Mouse (Mus musculus) heart, adult 2 months (tissue): Measurements from ENCODE around the gene Klhl32. TPM values are rescaled to one million over a fixed set of nuclear protein-coding genes. Genes with fewer than 3 reads are reported as not detected.

Source experiments
- DNase-seq, 2 experiments: peaks; one replicate each; pipeline ENCODE4 v3.0.0; 2021
- H3K27ac ChIP-seq: fragments of 200-600 bp; 2 replicates; pipeline ENCODE4 v1.8.1; 2022
- H3K27me3 ChIP-seq: fragments of 200-500 bp; 2 replicates; pipeline ENCODE4 v1.6.1; 2012; ENCODE audit warnings: mild to moderate bottlenecking, low read length, inconsistent platforms, mixed read lengths; ENCODE audit not compliant: control insufficient read depth, insufficient read depth
- H3K36me3 ChIP-seq: fragments of 200-500 bp; 2 replicates; pipeline ENCODE4 v1.6.1; 2012; ENCODE audit warnings: low read length, inconsistent platforms; ENCODE audit not compliant: control insufficient read depth, insufficient read depth
- H3K4me1 ChIP-seq: fragments of 200-500 bp; 2 replicates; pipeline ENCODE4 v1.6.1; 2011; ENCODE audit warnings: low read length; ENCODE audit not compliant: control insufficient read depth, insufficient read depth
- H3K4me3 ChIP-seq: fragments of 200-600 bp; 2 replicates; pipeline ENCODE4 v1.8.1; 2022
- H3K79me2 ChIP-seq: fragments of 200-500 bp; replicated peaks from 2 replicates; pipeline ENCODE4 v1.6.1; 2012; ENCODE audit warnings: mild to moderate bottlenecking, inconsistent platforms, low read length, moderate library complexity, mixed read lengths; ENCODE audit not compliant: control insufficient read depth, insufficient read depth
- H3K9ac ChIP-seq: fragments of 200-500 bp; 2 replicates; pipeline ENCODE4 v1.6.1; 2012; ENCODE audit warnings: low read depth, mild to moderate bottlenecking, control low read depth, inconsistent platforms, low read length, mixed read lengths
- CTCF ChIP-seq: fragments of 200-600 bp; IDR thresholded peaks from 2 replicates; pipeline ENCODE4 v1.8.1; 2022; ENCODE audit warnings: antibody characterized with exemption, mild to moderate bottlenecking, moderate library complexity
- EP300 ChIP-seq: fragments of 200-500 bp; IDR thresholded peaks from 2 replicates; pipeline ENCODE4 v1.6.1; 2011; ENCODE audit warnings: low read depth, low read length, control low read depth; ENCODE audit not compliant: insufficient read depth
- POLR2A ChIP-seq: fragments of 200-500 bp; IDR thresholded peaks from 2 replicates; pipeline ENCODE4 v1.6.1; 2011; ENCODE audit warnings: mild to moderate bottlenecking, low read depth, low read length, control low read depth; ENCODE audit not compliant: insufficient read depth
- WGBS: fragments of 180-500 bp; shearing (Covaris S2); methylation state at CpG from one replicate; pipeline ENCODE4 v1.1.7; 2018; 5-methylcytosine and 5-hydroxymethylcytosine counted together
- intact Hi-C: fragments of 180-260 bp; cut with DNase I; formaldehyde crosslinking; loops from one replicate; pipeline ENCODE4 v1.15.1; 2025
- polyA plus RNA-seq: library from polyadenylated mRNA; depleted of rRNA; stranded (reverse); fragments of >200 nt; gene quantifications from 2 replicates; pipeline ENCODE4 v1.2.3, GENCODE M21; 2012
- total RNA-seq, 2 experiments: library from RNA; stranded (reverse); gene quantifications; 2 replicates each; pipeline ENCODE4 v1.2.3; 2021

Klhl32 gene
- total and polyA plus RNA-seq, 3 experiments: 0.91 to 2.1 (median 1.5) TPM

DNA sequence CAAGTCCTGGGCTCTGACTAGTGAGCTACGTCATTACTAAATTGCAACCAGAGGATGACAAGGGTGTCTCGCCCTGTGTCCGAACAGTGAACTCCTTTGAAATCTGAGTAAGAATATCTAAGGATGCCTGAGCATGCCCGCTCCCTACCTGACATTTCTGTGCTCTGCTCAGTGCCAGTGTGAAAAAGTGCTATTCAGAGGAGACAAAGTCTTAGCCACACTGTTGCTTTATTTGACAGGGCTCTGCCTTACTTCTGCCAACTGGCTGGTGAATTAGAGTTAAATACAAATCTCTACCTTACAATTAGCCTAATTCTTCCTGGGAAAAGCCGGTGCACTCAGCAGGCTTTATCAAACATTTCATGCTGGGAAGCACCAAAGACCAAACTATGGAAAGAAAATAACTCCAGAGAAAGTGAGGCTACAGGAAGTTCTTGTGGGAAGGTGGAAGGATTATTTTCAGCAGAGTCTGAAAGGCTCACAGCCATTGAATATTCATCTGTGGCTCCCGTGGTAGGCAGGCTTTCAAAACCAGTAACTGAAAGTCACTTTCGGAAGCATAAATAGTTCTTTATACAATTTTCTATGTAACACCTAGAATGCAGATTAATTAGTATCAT is 57.1 kb downstream of the Klhl32 start:
- no peak for DNase-seq
- no peaks in the 10 kb centered on the region for H3K79me2 ChIP-seq
- H3K4me3 ChIP-seq: no peak overlapping the region
- H3K27me3 ChIP-seq: no peaks in the 10 kb centered on the region
- no peaks in the 10 kb centered on the region for H3K36me3 ChIP-seq
- no peak overlapping the region for H3K27ac ChIP-seq
- TF ChIP-seq POLR2A: no peak
- no peak for TF ChIP-seq CTCF
- no peak for TF ChIP-seq EP300
- no peak overlapping the region for H3K9ac ChIP-seq
- no peaks in the 10 kb centered on the region for H3K4me1 ChIP-seq
- intact Hi-C loops: no loop called here
- 64% methylated on average over 7 of the region's 7 CpGs for WGBS

DNA sequence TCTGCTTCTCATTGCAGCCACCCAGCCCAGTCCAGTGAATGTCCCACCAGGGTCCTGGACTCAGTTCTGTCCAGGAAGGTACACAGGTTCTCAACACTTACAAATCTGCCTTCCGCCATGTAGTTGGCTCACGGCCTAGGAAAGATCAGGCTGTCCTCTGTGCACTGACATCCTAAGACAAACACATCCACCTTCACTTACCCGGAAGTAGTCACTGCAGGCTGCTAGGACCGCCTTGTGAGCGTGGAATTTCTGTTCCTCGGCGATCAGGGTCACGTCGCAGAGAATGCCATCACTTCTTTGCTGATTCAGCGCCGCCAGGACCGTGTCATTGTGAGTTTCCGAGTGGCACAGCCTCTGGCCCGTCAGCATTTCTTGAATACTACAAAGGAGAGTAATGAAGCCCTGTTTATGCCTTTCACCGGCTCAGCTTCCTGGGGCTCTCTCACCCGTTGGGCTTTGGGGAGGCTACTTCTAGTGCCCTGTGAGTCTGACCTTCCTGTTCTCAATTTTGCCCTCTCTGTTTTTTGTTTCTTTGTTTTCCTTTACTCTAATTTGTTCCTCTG is 58.4 kb downstream of the Klhl32 start:
- WGBS: 32% methylated on average over 16 of the region's 16 CpGs
- Histone ChIP-seq H3K27ac (no peak overlapping the region), H3K9ac (no peak overlapping the region), H3K4me3 (no peak overlapping the region), H3K4me1 (no peaks in the 10 kb centered on the region), H3K27me3 (no peaks in the 10 kb centered on the region), H3K79me2 (no peaks in the 10 kb centered on the region), H3K36me3 (no peaks in the 10 kb centered on the region)
- intact Hi-C loops: no loop called here
- TF ChIP-seq EP300: no peak
- no peak for TF ChIP-seq POLR2A
- TF ChIP-seq CTCF: no peak
- no peak for DNase-seq

DNA sequence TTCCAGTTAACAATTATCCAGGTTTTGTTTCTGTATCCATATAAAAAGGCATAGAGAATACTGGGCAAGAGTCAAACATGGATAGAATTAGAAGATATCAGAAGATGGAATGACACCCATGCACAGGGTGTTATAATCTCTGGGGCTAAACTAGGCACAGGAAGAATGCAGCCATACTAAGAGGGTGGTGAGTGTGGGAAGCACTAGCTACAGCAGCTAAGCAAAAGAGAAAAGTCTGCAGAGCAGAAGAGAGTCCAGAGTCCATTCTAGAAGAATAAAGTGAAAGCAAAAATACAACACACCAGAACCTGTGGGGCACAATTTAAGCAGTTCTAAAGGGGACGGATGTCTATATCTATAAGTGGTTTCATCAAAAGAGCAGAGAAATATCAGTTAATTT is 61.6 kb downstream of the Klhl32 start:
- intact Hi-C loops: no loop called here
- WGBS: 52% methylated on average over 1 of the region's 1 CpGs

DNA sequence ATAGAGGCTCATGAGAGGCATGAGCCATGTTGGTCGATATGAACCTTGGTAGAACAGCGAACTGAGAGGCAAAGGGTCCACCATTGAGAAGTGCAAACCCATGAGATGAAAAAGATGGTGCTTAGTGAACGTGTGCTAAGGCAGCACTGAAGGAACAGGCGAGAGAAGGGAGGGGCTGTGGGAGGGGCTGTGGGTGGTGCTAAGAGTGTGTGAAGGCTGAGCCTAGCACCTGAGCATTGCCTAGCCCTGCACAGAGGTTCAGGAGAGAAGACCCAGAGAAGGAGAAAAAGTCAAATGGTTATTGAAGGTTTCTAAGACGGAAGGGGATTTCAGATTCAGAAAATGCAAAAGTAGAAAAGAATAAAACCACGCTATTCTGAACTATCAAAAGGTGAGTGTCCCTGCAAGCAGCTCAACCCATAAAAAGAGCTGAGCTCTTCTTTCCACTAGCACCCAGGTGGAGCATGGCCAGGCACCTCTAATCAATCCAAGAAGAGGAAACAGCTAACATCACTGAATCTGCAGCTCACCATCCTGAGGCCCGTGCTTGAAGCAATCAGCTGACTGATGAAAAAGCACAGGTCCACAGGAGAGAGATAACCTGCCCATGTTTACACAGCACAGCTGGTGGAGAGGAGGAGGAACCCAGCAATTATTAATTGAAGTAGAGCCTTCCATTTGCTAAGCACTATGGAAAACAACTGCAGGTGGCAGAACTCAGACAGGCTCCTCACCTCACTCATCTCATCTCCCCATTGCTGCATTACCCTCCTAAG is 65.0 kb downstream of the Klhl32 start:
- no peak for DNase-seq
- Histone ChIP-seq H3K9ac (no peak overlapping the region), H3K79me2 (no peaks in the 10 kb centered on the region), H3K36me3 (no peaks in the 10 kb centered on the region), H3K4me3 (no peak overlapping the region), H3K27ac (no peak overlapping the region), H3K4me1 (no peaks in the 10 kb centered on the region), H3K27me3 (no peaks in the 10 kb centered on the region)
- 55% methylated on average over 7 of the region's 7 CpGs for WGBS
- intact Hi-C loops: no loop called here
- no peak for TF ChIP-seq EP300
- TF ChIP-seq CTCF: no peak
- TF ChIP-seq POLR2A: no peak

More for the DNA sequence above, 61.6 kb downstream of the Klhl32 start:
- Histone ChIP-seq H3K9ac (no peak overlapping the region), H3K4me3 (no peak overlapping the region), H3K27ac (no peak overlapping the region), H3K4me1 (no peaks in the 10 kb centered on the region), H3K36me3 (no peaks in the 10 kb centered on the region), H3K79me2 (no peaks in the 10 kb centered on the region), H3K27me3 (no peaks in the 10 kb centered on the region)
- TF ChIP-seq CTCF (no peak), EP300 (no peak), POLR2A (no peak)
- no peak for DNase-seq

DNA sequence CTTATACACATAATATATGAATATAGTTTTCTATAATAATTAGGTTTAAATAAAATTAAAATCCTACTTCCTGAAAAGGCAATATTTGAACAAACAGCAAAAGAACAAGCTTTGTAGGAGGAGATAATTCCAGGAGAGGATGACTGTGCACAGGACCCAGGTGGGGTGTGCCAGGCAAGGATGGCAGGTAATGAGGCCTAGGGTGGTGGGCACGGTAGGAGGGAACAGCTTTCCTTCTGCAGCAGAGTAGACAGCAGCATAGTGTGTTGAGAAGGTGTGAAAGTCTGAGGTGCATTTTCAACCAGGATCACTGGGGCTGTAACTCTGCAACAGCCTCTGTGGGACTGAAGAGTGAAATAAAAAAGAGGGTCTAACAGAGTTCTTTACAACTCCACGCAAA is 85.0 kb downstream of the Klhl32 start:
- intact Hi-C loops: no loop called here
- no peak for DNase-seq
- H3K27me3 ChIP-seq: no peaks in the 10 kb centered on the region
- no peak overlapping the region for H3K9ac ChIP-seq
- no peaks in the 10 kb centered on the region for H3K4me1 ChIP-seq
- no peaks in the 10 kb centered on the region for H3K36me3 ChIP-seq
- H3K27ac ChIP-seq: no peak overlapping the region
- TF ChIP-seq EP300: no peak
- TF ChIP-seq CTCF: no peak
- TF ChIP-seq POLR2A: no peak
- WGBS: 80% methylated on average over 2 of the region's 2 CpGs
- no peak overlapping the region for H3K4me3 ChIP-seq
- H3K79me2 ChIP-seq: no peaks in the 10 kb centered on the region

DNA sequence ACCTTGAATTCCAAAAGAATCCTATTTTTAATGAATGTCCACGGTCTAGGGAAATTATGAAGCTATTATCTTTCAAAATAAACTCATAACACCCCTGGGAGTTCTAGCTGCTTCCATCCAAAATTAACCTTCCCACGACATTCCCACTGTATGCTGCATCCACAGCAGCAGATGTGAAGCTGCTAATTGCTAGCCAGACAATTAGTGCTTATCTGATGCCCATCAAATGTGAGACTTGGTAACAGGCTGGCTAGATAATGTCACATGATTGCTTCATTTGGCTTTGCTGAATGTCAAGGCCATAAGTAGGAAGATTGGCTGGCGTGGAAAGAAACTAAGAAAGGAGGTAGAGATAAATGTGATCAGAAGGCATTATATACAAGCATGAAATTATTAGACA is 85.5 kb downstream of the Klhl32 start:
- H3K27ac ChIP-seq: no peak overlapping the region
- H3K36me3 ChIP-seq: no peaks in the 10 kb centered on the region
- intact Hi-C loops: no loop called here
- DNase-seq: no peak
- WGBS: 63% methylated on average over 3 of the region's 3 CpGs
- no peaks in the 10 kb centered on the region for H3K4me1 ChIP-seq
- H3K4me3 ChIP-seq: no peak overlapping the region
- no peaks in the 10 kb centered on the region for H3K79me2 ChIP-seq
- no peak overlapping the region for H3K9ac ChIP-seq
- no peak for TF ChIP-seq POLR2A
- TF ChIP-seq EP300: no peak
- no peak for TF ChIP-seq CTCF
- H3K27me3 ChIP-seq: no peaks in the 10 kb centered on the region
